Mouse (Mus musculus): ENCODE data around the gene Src. TPM values are rescaled to one million over a fixed set of nuclear protein-coding genes. Genes with fewer than 3 reads are reported as not detected.
A peak's percentile ranks its signal among the peaks of the same experiment; 100 is the strongest.

Src gene
- polyA plus RNA-seq, 1 experiment from 2014 or later = 1.8 TPM

DNA sequence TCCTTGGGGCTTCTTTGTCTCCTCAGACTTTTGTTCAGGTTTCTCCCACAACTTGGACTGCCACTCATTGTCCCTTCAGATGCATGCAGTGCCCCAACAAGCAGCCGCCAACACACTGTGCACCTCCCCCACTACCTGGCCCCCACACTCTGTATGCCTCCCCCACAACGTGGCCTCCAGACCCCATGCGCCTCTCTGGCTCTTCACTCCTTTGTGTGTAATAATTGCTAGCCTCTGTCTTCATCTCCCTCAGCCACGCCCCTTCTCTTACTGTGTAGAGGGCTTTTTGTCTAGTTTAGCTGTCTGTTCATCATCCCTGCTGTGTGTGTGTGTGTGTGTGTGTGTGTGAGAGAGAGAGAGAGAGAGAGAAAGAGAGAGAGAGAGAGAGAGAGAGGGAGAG is 80.3 kb downstream of the Src start:
- no peaks in the 10 kb centered on the region for H3K4me1 ChIP-seq (ENCODE audit: insufficient read depth)
- ATAC-seq (no peak), DNase-seq (no peak)
- H3K9me3 ChIP-seq (ENCODE audit: low read length) = no peaks in the 10 kb centered on the region
- no peak overlapping the region for H3K27ac ChIP-seq (ENCODE audit: low read depth)
- H3K27me3 ChIP-seq (ENCODE audit: insufficient read depth, low read length) = no peaks in the 10 kb centered on the region
- H3K4me2 ChIP-seq (ENCODE audit: low read depth, low read length) = no peak overlapping the region
- H3K36me3 ChIP-seq (replicated peaks; ENCODE audit: insufficient read depth, low read length) = no peaks in the 10 kb centered on the region
- 51% methylated on average over 4 of the region's 4 CpGs for WGBS (ENCODE audit: insufficient replicate concordance)
- TF ChIP-seq CTCF (IDR thresholded peaks at IDR 0.05; ENCODE audit: low read depth) (no peak), EP300 (IDR thresholded peaks at IDR 0.05; ENCODE audit: low read depth) (no peak)
- H3K4me3 ChIP-seq (ENCODE audit: low read depth, low read length) = no peak overlapping the region
- no peak overlapping the region for H3K9ac ChIP-seq (replicated peaks)

- TF ChIP-seq EP300 (IDR thresholded peaks at IDR 0.05; ENCODE audit: low read depth) = no peak
- TF ChIP-seq CTCF (IDR thresholded peaks at IDR 0.05; ENCODE audit: low read depth) = no peak
- peak; percentile 36 for DNase-seq
- WGBS (ENCODE audit: insufficient replicate concordance) = 21% methylated on average over 2 of the region's 2 CpGs
- Histone ChIP-seq H3K4me3 (ENCODE audit: low read depth, low read length) (no peak overlapping the region), H3K27me3 (ENCODE audit: insufficient read depth, low read length) (no peaks in the 10 kb centered on the region), H3K36me3 (replicated peaks; ENCODE audit: insufficient read depth, low read length) (no peaks in the 10 kb centered on the region), H3K9ac (replicated peaks) (no peak overlapping the region), H3K9me3 (ENCODE audit: low read length) (no peaks in the 10 kb centered on the region), H3K27ac (ENCODE audit: low read depth) (no peak overlapping the region), H3K4me1 (ENCODE audit: insufficient read depth) (no peaks in the 10 kb centered on the region), H3K4me2 (ENCODE audit: low read depth, low read length) (no peak overlapping the region)
- ATAC-seq = peak; percentile 54; the same call in 1 of the 2 replicates
Observed at GRCm38 (mm10) chr2:157500364-157500763, 82.1 kb downstream of the Src start.

DNA sequence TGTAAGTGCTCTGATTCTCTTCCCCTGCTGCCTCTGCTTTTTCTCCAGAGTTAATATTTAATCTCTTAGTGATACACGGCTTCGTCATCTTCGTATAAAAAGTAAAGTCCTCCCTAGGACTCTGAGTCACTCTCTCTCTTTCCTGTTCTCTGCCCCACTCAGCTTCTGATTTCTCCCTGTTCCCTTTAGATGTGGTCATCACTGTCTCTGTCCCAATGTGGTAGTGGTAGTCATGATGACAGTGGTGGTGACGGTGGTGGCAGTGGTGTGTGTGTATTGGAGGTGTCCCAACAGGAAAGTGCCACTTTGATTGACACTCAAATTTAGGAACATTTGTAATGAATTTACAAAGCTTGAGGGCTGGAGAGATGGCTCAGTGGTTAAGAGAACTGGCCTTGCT is 83.1 kb downstream of the Src start:
- ATAC-seq (peak; percentile 83), DNase-seq (no peak)
- Histone ChIP-seq H3K4me1 (ENCODE audit: insufficient read depth) (0 out of 2 replicates have a peak, but pooled peaks cover under 1% of the 10 kb centered on the region), H3K9me3 (ENCODE audit: low read length) (no peaks in the 10 kb centered on the region), H3K4me3 (ENCODE audit: low read depth, low read length) (no peak overlapping the region), H3K9ac (replicated peaks) (no peak overlapping the region), H3K27ac (ENCODE audit: low read depth) (no peak overlapping the region), H3K4me2 (ENCODE audit: low read depth, low read length) (no peak overlapping the region), H3K27me3 (ENCODE audit: insufficient read depth, low read length) (no peaks in the 10 kb centered on the region), H3K36me3 (replicated peaks; ENCODE audit: insufficient read depth, low read length) (no peaks in the 10 kb centered on the region)
- WGBS (ENCODE audit: insufficient replicate concordance) = 57% methylated on average over 4 of the region's 4 CpGs
- no peak for TF ChIP-seq EP300 (IDR thresholded peaks at IDR 0.05; ENCODE audit: low read depth)
- TF ChIP-seq CTCF (IDR thresholded peaks at IDR 0.05; ENCODE audit: low read depth) = no peak

GRCm38 (mm10) chr2:157506779-157507178 is 88.5 kb downstream of the Src start:
- WGBS (ENCODE audit: insufficient replicate concordance) = 49% methylated on average over 14 of the region's 14 CpGs
- no peak for TF ChIP-seq EP300 (IDR thresholded peaks at IDR 0.05; ENCODE audit: low read depth)
- no peak for TF ChIP-seq CTCF (IDR thresholded peaks at IDR 0.05; ENCODE audit: low read depth)
- DNase-seq = peak; percentile 63
- no peak overlapping the region for H3K4me3 ChIP-seq (ENCODE audit: low read depth, low read length)
- peaks cover 18% of the 10 kb centered on the region for H3K4me1 ChIP-seq (ENCODE audit: insufficient read depth)
- peak; percentile 83 for ATAC-seq
- H3K9me3 ChIP-seq (ENCODE audit: low read length) = no peaks in the 10 kb centered on the region
- no peaks in the 10 kb centered on the region for H3K27me3 ChIP-seq (ENCODE audit: insufficient read depth, low read length)
- H3K9ac ChIP-seq (replicated peaks) = no peak overlapping the region
- 0 out of 2 replicates have a peak overlapping the region, but pooled peaks have one; percentile 19 for H3K4me2 ChIP-seq (ENCODE audit: low read depth, low read length)
- H3K27ac ChIP-seq (ENCODE audit: low read depth) = 0 out of 2 replicates have a peak overlapping the region, but pooled peaks have one; percentile 35
- no peaks in the 10 kb centered on the region for H3K36me3 ChIP-seq (replicated peaks; ENCODE audit: insufficient read depth, low read length)

- Histone ChIP-seq H3K36me3 (replicated peaks; ENCODE audit: insufficient read depth, low read length) (no peaks in the 10 kb centered on the region), H3K4me1 (ENCODE audit: insufficient read depth) (peaks cover 24% of the 10 kb centered on the region), H3K4me2 (ENCODE audit: low read depth, low read length) (no peak overlapping the region), H3K9ac (replicated peaks) (no peak overlapping the region), H3K4me3 (ENCODE audit: low read depth, low read length) (no peak overlapping the region), H3K9me3 (ENCODE audit: low read length) (no peaks in the 10 kb centered on the region), H3K27me3 (ENCODE audit: insufficient read depth, low read length) (no peaks in the 10 kb centered on the region), H3K27ac (ENCODE audit: low read depth) (peak overlapping the region; percentile 24; the same call in 1 of the 2 replicates)
- TF ChIP-seq EP300 (IDR thresholded peaks at IDR 0.05; ENCODE audit: low read depth) = 0 out of 2 replicates have a peak, but pooled peaks have one; percentile 11
- TF ChIP-seq CTCF (IDR thresholded peaks at IDR 0.05; ENCODE audit: low read depth) = no peak
- ATAC-seq (peak; percentile 83), DNase-seq (peak; percentile 68)
- WGBS (ENCODE audit: insufficient replicate concordance) = 44% methylated on average over 5 of the region's 5 CpGs
Observed at GRCm38 (mm10) chr2:157509182-157509581, 90.9 kb downstream of the Src start.

DNA sequence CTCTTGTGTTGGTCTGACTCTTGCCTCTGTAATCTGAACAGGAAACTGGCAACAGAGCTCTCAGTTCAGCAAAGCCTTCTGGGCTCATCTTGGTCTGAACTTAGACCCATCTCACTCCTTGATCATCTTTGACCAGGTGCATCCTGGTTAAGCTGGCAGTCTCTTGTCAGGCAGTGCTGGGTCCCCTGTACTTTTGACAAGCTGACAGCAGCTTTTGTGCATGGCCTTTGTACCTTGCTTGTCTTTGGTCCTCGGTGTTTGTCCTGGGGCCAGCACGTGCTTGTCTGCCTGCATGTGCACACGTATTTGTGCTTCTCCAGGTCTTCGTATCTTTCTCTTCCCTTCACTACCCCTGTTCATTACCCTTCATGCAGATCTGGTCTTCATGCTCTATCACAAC is 91.8 kb downstream of the Src start:
- H3K27ac ChIP-seq (ENCODE audit: low read depth) = 0 out of 2 replicates have a peak overlapping the region, but pooled peaks have one; percentile 24
- no peaks in the 10 kb centered on the region for H3K36me3 ChIP-seq (replicated peaks; ENCODE audit: insufficient read depth, low read length)
- no peak overlapping the region for H3K9ac ChIP-seq (replicated peaks)
- no peak for ATAC-seq
- no peaks in the 10 kb centered on the region for H3K27me3 ChIP-seq (ENCODE audit: insufficient read depth, low read length)
- DNase-seq = no peak
- TF ChIP-seq CTCF (IDR thresholded peaks at IDR 0.05; ENCODE audit: low read depth) = no peak
- TF ChIP-seq EP300 (IDR thresholded peaks at IDR 0.05; ENCODE audit: low read depth) = no peak
- WGBS (ENCODE audit: insufficient replicate concordance) = 54% methylated on average over 4 of the region's 4 CpGs
- no peak overlapping the region for H3K4me3 ChIP-seq (ENCODE audit: low read depth, low read length)
- H3K9me3 ChIP-seq (ENCODE audit: low read length) = no peaks in the 10 kb centered on the region
- peaks cover 26% of the 10 kb centered on the region for H3K4me1 ChIP-seq (ENCODE audit: insufficient read depth)
- H3K4me2 ChIP-seq (ENCODE audit: low read depth, low read length) = no peak overlapping the region
